Mouse (Mus musculus): ENCODE results near the gene Ssbp4.

Ssbp4 gene

DNA sequence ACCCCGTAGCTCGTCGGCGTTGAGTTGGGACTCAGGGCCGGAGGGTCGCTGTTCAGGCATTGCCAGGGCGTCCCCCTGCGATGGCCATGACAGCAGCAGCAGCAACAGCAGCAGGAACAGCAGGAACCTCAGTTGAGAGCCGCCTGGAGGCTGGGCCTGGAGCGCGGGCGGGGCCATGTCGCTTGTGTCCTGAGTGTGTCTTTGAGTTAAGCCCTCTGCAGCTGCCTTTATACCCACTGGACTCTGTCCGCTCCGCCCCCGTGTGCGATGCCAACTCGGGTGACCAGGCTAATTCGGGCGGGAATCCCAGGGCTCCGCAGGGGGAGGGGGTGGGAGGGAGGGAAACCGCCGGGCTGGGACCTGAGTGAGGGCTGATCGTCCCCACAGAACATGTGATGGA, 22.8 kb upstream of the Ssbp4 start:
- no peak for ATAC-seq (ENCODE audit: low TSS enrichment)

GRCm38 (mm10) chr8:70630532-70631381, 22.1 kb upstream of the Ssbp4 start:
- no peak for ATAC-seq (ENCODE audit: low TSS enrichment)

GRCm38 (mm10) chr8:70629574-70630531, 21.2 kb upstream of the Ssbp4 start:
- peak; percentile 81 for ATAC-seq (ENCODE audit: low TSS enrichment)

DNA sequence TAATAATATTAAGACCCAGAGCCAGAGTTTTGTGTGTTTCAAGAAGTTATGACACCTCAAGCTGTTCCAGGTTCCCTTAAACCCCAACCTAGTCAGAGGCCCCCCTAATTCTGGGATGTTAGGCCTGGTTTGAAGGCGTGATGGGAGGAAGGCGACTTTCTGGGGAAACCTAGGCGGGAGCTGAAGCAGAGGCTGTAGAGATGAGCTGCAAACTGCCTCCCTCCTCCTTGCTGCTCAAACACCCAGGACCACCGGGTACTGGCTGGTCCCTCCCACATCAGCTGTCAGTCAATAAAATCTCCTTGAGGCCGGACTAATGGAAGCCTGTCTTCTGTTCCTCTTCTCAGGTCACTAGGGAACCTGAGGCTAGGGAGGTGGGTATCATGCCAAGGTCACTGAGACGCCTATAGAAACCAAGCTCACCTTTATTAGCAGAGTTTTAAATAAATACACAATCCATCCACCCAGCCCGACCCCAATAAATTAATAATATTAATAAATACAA, 20.4 kb upstream of the Ssbp4 start:
- no peak for ATAC-seq (ENCODE audit: low TSS enrichment)

DNA sequence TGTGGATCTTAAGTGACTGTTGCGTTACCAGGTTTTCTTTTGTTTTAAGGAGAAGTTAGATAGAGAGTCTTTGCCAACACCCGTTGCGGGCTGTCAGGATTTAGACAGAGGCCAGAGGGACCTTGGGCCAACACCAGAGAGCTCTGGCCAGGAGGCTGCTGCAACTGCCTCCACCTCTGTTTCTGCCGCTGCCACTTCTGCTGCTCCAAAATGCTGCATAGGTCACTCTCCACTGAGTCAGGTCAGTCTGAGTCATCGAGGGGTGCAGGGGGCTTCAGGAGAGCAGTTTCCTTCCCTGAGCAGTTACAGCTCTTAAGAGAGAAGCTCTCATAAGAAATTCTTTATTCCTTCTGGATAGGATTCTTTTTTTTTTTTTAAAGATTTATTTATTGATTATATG, 18.4 kb upstream of the Ssbp4 start:
- ATAC-seq (ENCODE audit: low TSS enrichment): no peak

DNA sequence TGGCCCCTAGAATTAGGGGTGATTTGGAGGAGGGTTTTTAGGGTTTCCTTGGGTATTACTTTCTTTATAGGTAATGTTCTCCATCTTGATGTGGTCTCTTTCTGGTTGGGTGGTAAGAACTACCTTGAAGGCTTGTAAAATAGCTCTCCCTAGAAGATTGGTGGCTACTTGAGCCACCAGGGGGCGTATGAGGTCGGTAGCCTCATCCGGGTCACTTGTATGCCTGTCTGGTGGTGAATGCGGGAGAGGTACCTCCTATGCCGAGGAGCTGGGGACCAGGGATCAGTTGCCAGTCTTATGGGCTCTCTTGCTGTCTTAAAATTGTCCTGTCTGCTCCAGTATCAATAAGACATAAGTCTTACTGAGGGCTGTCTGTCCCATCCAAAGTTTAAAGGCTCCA, 16.4 kb upstream of the Ssbp4 start:
- no peak for ATAC-seq (ENCODE audit: low TSS enrichment)

DNA sequence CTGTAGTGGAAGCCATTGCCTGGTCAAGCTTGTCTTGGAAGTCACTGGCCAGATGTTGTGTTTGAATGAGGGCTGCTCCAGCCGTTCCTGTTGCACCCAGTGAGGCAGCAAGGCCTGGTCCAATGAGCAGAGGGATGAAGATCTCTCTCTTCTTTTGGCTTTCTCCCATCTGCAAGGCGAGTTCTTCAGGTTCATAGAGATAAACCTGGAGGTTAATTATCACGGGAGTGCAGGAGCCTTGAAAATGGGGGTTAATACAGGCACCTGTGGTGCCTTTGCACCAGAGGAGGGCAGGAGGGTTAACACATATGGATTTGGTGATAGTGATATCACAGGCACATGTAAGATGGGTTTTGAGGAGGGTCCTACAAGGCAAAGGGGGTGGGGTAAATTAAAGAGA, 13.5 kb upstream of the Ssbp4 start:
- ATAC-seq (ENCODE audit: low TSS enrichment): no peak

DNA sequence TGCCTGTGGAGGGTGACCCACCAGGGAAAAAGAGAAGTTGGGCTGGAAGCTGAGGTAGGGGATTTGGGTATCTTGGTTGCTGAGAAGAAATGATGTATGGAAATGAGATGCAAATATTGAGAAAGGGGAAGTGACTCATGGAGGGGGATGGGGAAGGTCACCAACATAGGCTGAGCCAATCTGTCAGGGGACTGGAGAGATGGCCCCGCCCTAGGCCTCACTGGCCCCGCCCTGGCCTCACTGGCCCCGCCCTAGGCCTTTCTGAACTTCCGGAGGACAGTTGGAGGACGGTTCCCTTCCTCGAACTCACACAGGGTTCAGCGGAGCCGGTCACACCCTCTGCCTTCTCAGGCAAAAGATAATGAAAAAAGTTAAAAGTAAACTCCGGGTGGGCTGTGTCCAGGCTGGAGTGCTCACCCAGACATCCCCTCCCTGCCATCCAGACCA, 10.2 kb upstream of the Ssbp4 start:
- no peak for ATAC-seq (ENCODE audit: low TSS enrichment)

DNA sequence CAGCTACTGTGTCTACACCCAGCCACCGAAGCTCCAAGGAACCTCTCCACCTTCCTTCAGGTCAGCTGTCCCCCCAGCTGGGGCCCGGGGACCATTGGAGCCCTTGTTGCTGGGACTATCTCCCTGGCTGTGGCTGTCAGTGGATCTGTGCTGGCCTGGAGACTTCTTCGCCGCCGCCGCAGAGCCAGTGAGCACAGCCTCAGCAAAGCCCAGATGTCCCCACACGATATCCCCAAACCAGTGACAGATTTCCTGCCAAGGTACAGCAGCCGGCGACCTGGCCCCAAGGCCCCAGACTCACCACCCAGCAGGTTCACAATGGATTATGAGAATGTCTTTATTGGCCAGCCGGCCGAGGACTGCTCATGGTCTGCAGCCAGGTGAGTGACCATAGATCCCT, 9.3 kb upstream of the Ssbp4 start:
- ATAC-seq (ENCODE audit: low TSS enrichment): no peak

DNA sequence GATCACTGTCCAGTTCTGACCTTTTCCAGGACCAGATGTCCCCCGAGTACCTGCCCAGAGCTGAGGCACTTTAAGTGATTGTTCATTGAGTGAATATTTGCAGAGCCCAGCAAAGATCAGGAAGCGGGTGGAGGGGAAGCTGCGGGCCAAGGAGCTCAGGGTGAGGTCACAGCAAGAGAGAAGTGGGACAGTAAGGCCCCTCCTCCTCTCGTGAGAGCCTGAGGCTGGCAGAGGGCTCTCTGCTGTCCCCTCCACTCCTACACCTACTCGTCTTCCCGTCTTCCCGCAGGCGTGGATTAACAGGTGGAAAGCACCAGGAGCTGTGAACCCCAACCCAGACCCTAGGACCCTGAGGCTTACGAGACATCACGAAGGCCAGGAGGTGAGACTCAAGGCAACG, 8.0 kb upstream of the Ssbp4 start:
- no peak for ATAC-seq (ENCODE audit: low TSS enrichment)

- no peak for ATAC-seq (ENCODE audit: low TSS enrichment)
Observed at GRCm38 (mm10) chr8:70615894-70616293, 7.2 kb upstream of the Ssbp4 start, which contains the start of gene Lrrc25. TSS of gene Lrrc25 (plus strand) at chr8:70616155.

- ATAC-seq (ENCODE audit: low TSS enrichment): no peak
Observed at GRCm38 (mm10) chr8:70615281-70615680, 6.6 kb upstream of the Ssbp4 start.

- ATAC-seq (ENCODE audit: low TSS enrichment): no peak
Observed at GRCm38 (mm10) chr8:70614469-70614868, 5.8 kb upstream of the Ssbp4 start.

- ATAC-seq (ENCODE audit: low TSS enrichment): no peak
Observed at GRCm38 (mm10) chr8:70613763-70614162, 5.1 kb upstream of the Ssbp4 start.

- 0 out of 2 replicates have a peak, but pooled peaks have one; percentile 9 for ATAC-seq (ENCODE audit: low TSS enrichment)
Observed at GRCm38 (mm10) chr8:70611849-70612248, 3.2 kb upstream of the Ssbp4 start.

DNA sequence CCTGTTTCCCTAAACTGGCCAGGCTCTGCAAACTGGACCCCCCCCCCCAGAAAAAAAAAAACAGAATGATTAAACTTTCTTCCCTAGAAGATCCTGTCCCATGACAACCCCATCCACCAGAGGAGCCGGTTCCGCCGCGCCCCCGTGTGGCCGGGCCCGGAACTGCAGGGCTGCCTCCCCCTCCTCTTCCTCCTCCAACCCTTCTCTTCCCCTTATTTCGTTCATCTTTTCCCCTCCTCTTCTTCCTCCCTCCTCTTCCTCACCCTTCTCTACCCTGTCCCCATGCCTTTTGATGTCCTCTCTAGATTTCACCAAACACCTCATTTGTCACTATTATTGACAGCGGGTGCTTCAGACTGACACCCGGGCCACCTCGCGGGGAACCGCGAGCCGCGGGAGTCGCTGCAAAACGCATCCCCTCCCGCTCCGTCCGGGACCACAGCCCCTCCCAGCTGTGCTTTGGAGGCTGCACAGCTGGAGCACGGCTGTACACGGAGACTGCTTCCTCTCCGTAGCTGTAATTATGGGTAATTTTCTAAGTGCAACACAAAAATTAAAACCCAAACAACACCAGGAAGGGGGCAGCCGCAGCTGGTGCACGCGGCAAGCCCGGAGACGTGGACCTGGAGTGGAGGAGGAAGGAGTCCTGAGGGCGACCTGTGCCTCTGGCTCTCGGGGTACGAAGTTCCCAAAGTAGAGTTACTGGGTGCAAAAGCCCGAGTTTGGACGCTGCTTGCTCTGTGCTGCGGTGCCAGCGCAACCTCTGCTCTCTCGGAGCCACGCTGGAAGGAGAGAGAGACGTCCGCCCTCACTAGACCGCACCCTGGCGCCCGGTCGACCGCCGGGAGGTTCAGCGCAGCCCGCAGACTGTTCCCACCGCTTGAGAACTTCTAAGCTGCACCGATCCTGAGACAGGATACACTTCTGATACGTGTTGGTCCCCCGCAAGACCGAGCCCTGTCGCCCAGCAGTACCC, 2.4 kb upstream of the Ssbp4 start:
- ATAC-seq (ENCODE audit: low TSS enrichment): 0 out of 2 replicates have a peak, but pooled peaks have one; percentile 2

GRCm38 (mm10) chr8:70609849-70610795, 1.4 kb upstream of the Ssbp4 start:
- peak; percentile 60 for ATAC-seq (ENCODE audit: low TSS enrichment)

GRCm38 (mm10) chr8:70609368-70609848, 736 bp upstream of the Ssbp4 start:
- ATAC-seq (ENCODE audit: low TSS enrichment): peak; percentile 2; the same call in 1 of the 2 replicates

- no peak for ATAC-seq (ENCODE audit: low TSS enrichment)
Observed at GRCm38 (mm10) chr8:70607898-70608748, 549 bp downstream of the Ssbp4 start.

Data from frontal cortex, adult (tissue).